In the genomic region with DNA sequence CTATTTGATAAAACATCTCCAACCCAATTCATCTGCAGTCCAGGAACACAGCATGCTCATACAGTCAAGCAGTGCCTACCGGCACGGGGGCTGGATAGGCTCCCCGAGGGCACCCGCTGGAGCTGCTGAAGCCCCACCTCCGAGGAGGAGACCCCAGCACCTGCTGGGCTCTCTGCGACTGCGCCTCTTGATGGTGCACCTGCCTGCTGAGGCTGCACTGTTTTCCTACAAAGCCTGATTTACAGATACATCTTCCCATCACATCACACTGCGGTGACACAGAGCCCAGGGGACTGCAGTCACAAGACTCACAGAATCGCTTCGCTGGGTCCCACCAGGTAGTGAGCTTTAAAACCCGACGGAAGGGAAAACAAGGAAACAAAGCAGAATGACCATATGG, we compare ENCODE assay signal across 21 mouse cellular contexts.
A peak's percentile ranks its signal among the peaks of the same experiment; 100 is the strongest.
DNase-seq lines count a peak whose midpoint lies in the region; ATAC-seq lines count a peak whose summit lies in the region.
"Had no signal": no experiment of that assay in that cellular context is flagged by ENCODE, and none has a peak within 500 bp of the region (broad histone marks: within the 10 kb centered on the region; RNA-seq: fewer than 3 reads in every experiment).

No protein-coding gene starts in this region.

- intact Hi-C loops in heart, postnatal 14 days (cut with DNase I) = no loop called here

- H3K4me1 ChIP-seq in heart, embryonic 12.5 days (replicated peaks) = no peaks in the 10 kb centered on the region
- no peaks in the 10 kb centered on the region for H3K4me1 ChIP-seq in midbrain, embryonic 11.5 days (ENCODE audit: control insufficient read depth, insufficient read depth, low read length)
- H3K4me1 ChIP-seq in midbrain, embryonic 10.5 days = 0 out of 2 replicates have a peak, but pooled peaks cover 2% of the 10 kb centered on the region
- no peaks in the 10 kb centered on the region for H3K4me1 ChIP-seq in midbrain, embryonic 14.5 days (ENCODE audit: control insufficient read depth, insufficient read depth, low read length)
- H3K4me1 ChIP-seq: embryonic facial prominence, embryonic 13.5 days; forebrain, embryonic 15.5 days; liver, embryonic 13.5 days had no signal

- H3K36me3 ChIP-seq in heart, embryonic 12.5 days = no peaks in the 10 kb centered on the region
- H3K36me3 ChIP-seq in midbrain, embryonic 11.5 days (ENCODE audit: control insufficient read depth, insufficient read depth, low read length) = no peaks in the 10 kb centered on the region
- H3K36me3 ChIP-seq in midbrain, embryonic 10.5 days = no peaks in the 10 kb centered on the region
- no peaks in the 10 kb centered on the region for H3K36me3 ChIP-seq in midbrain, embryonic 14.5 days (ENCODE audit: control insufficient read depth, insufficient read depth, low read length)
- H3K36me3 ChIP-seq: embryonic facial prominence, embryonic 13.5 days; forebrain, embryonic 15.5 days; liver, embryonic 13.5 days had no signal

- H3K4me3 ChIP-seq in heart, embryonic 12.5 days = no peak overlapping the region
- H3K4me3 ChIP-seq in midbrain, embryonic 11.5 days (ENCODE audit: low read depth, low read length) = no peak overlapping the region
- H3K4me3 ChIP-seq in midbrain, embryonic 10.5 days = no peak overlapping the region
- no peak overlapping the region for H3K4me3 ChIP-seq in midbrain, embryonic 14.5 days (replicated peaks; ENCODE audit: low read depth, low read length)
- H3K4me3 ChIP-seq: embryonic facial prominence, embryonic 13.5 days; erythroblast, embryonic 14.5 days; forebrain, embryonic 15.5 days; liver, embryonic 13.5 days had no signal

- no peak for ATAC-seq in heart, embryonic 12.5 days (ENCODE audit: insufficient number of reproducible peaks, low FRiP score)
- ATAC-seq in midbrain, embryonic 11.5 days (ENCODE audit: low FRiP score) = peak; percentile 42; the same call in 1 of the 2 replicates
- ATAC-seq in midbrain, embryonic 14.5 days (ENCODE audit: low FRiP score, low TSS enrichment) = no peak
- ATAC-seq: forebrain, embryonic 15.5 days; inflammation-experienced regulatory T-cells, adult 6 months had no signal

- H3K27me3 ChIP-seq in heart, embryonic 12.5 days (replicated peaks) = 0 out of 2 replicates have a peak, but pooled peaks cover 4% of the 10 kb centered on the region
- H3K27me3 ChIP-seq in midbrain, embryonic 11.5 days (ENCODE audit: control insufficient read depth, insufficient read depth, low read length) = no peaks in the 10 kb centered on the region
- H3K27me3 ChIP-seq in midbrain, embryonic 10.5 days (ENCODE audit: low read depth, poor library complexity, severe bottlenecking) = no peaks in the 10 kb centered on the region
- H3K27me3 ChIP-seq in midbrain, embryonic 14.5 days (ENCODE audit: control insufficient read depth, insufficient read depth, low read length) = no peaks in the 10 kb centered on the region
- H3K27me3 ChIP-seq: embryonic facial prominence, embryonic 13.5 days; forebrain, embryonic 15.5 days had no signal

- no peak overlapping the region for H3K9ac ChIP-seq in heart, embryonic 12.5 days
- H3K9ac ChIP-seq in midbrain, embryonic 11.5 days (ENCODE audit: low read length) = no peak overlapping the region
- no peak overlapping the region for H3K9ac ChIP-seq in midbrain, embryonic 14.5 days (replicated peaks; ENCODE audit: low read length)
- H3K9ac ChIP-seq: embryonic facial prominence, embryonic 13.5 days; forebrain, embryonic 15.5 days; liver, embryonic 13.5 days; lung, embryonic 14.5 days had no signal

- DNase-seq in heart, postnatal 14 days = no peak
- DNase-seq in midbrain, embryonic 11.5 days (ENCODE audit: low spot score, missing footprints) = no peak
- no peak for DNase-seq in midbrain, embryonic 10.5 days (ENCODE audit: low spot score)
- peak; percentile 8 for DNase-seq in midbrain, embryonic 14.5 days
- no peak for DNase-seq in kidney, adult 9 months
- no peak for DNase-seq in right cerebral cortex, postnatal 25 days
- DNase-seq: adrenal gland, postnatal 14 days; cerebellum, adult 2 months; cerebellum, postnatal 25 days; kidney, adult 18-20 months; layer of hippocampus, adult 9-11 months; liver, embryonic 13.5 days; lung, embryonic 14.5 days; right cerebral cortex, postnatal 4 days; thymus, postnatal 14 days had no signal

- 26% methylated on average over 12 of the region's 12 CpGs for WGBS in heart, embryonic 12.5 days
- WGBS in midbrain, embryonic 11.5 days = 19% methylated on average over 12 of the region's 12 CpGs
- 19% methylated on average over 12 of the region's 12 CpGs for WGBS in midbrain, embryonic 10.5 days
- WGBS in midbrain, embryonic 14.5 days = 18% methylated on average over 12 of the region's 12 CpGs

- no peak overlapping the region for H3K27ac ChIP-seq in heart, embryonic 12.5 days (ENCODE audit: poor library complexity, severe bottlenecking)
- no peak overlapping the region for H3K27ac ChIP-seq in midbrain, embryonic 11.5 days (ENCODE audit: low read depth, low read length)
- H3K27ac ChIP-seq in midbrain, embryonic 10.5 days (replicated peaks) = no peak overlapping the region
- no peak overlapping the region for H3K27ac ChIP-seq in midbrain, embryonic 14.5 days (replicated peaks; ENCODE audit: low read depth, low read length)
- H3K27ac ChIP-seq: embryonic facial prominence, embryonic 13.5 days; forebrain, embryonic 15.5 days; kidney, postnatal 0 days; liver, embryonic 13.5 days had no signal

- H3K9me3 ChIP-seq in heart, embryonic 12.5 days (replicated peaks) = no peaks in the 10 kb centered on the region
- no peaks in the 10 kb centered on the region for H3K9me3 ChIP-seq in midbrain, embryonic 11.5 days (ENCODE audit: control insufficient read depth, low read length)
- no peaks in the 10 kb centered on the region for H3K9me3 ChIP-seq in midbrain, embryonic 10.5 days (replicated peaks)
- no peaks in the 10 kb centered on the region for H3K9me3 ChIP-seq in midbrain, embryonic 14.5 days (ENCODE audit: control insufficient read depth, low read length)
- H3K9me3 ChIP-seq: embryonic facial prominence, embryonic 13.5 days; forebrain, embryonic 15.5 days; liver, embryonic 13.5 days had no signal

- H3K4me2 ChIP-seq in heart, embryonic 12.5 days = peak overlapping the region; percentile 16; the same call in 1 of the 2 replicates
- H3K4me2 ChIP-seq in midbrain, embryonic 11.5 days = no peak overlapping the region
- H3K4me2 ChIP-seq in midbrain, embryonic 14.5 days (ENCODE audit: low read length) = peak overlapping the region; percentile 22; the same call in 1 of the 2 replicates
- H3K4me2 ChIP-seq: embryonic facial prominence, embryonic 13.5 days; forebrain, embryonic 15.5 days; liver, embryonic 13.5 days; lung, embryonic 14.5 days had no signal
